Mouse (Mus musculus) granulocyte monocyte progenitor cell, adult 5-6 weeks (primary cell): ENCODE measurements around the gene Atp5c1. TPM values are rescaled to one million over a fixed set of nuclear protein-coding genes. Genes with fewer than 3 reads are reported as not detected.

Experiments used
- ATAC-seq: replicated peaks from 2 replicates; pipeline ENCODE4 v1.8.0; 2016; ENCODE audit warnings: mild to moderate bottlenecking, moderate TSS enrichment, inconsistent platforms; ENCODE audit not compliant: poor library complexity, severe bottlenecking
- total RNA-seq, 2 experiments: library from RNA; stranded (forward) in 1 of 2; stranded (reverse) in 1 of 2; fragments of 200-712, 200-1000 nt in 1 of 2; fragments of >200 nt in 1 of 2; fragmentation: Nextera tagmentation in 1 of 2; gene quantifications; 2 replicates each; pipeline ENCODE4 v1.2.3; 2014 to 2017

The Atp5c1 gene
- total RNA-seq (2014; fragmentation: Nextera tagmentation): 458 and 534 TPM in 2 replicates
- 596 and 622 TPM in 2 replicates for total RNA-seq (2017)

- ATAC-seq: peak; percentile 85
Observed at GRCm38 (mm10) chr2:10080310-10081010, at the start of gene Atp5c1, which contains the start of gene Kin. TSS of gene Atp5c1 (minus strand) at chr2:10080510. TSS of gene Kin (plus strand) at chr2:10080593.

- ATAC-seq: no peak
Observed at GRCm38 (mm10) chr2:10128571-10128970, 48.3 kb upstream of the Atp5c1 start.

DNA sequence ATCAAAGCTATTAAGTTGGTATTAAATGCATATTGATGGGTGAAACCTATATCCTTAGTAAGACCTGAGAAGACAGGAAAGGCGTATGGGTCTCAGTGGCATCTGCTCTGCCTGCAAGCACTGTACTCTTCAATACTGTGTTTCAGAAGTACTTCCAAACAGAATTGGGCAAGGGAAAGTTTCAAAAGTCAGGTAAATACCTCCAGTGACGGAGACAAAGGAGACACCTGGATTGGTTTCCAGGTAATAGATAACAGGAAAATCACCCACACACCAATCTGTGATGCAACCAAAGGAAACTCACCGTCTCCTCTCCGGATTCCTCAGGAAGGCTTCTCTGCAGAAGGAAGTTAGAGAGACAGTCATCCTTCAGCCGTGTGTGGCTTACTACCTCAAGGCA is 47.2 kb upstream of the Atp5c1 start:
- ATAC-seq: no peak

DNA sequence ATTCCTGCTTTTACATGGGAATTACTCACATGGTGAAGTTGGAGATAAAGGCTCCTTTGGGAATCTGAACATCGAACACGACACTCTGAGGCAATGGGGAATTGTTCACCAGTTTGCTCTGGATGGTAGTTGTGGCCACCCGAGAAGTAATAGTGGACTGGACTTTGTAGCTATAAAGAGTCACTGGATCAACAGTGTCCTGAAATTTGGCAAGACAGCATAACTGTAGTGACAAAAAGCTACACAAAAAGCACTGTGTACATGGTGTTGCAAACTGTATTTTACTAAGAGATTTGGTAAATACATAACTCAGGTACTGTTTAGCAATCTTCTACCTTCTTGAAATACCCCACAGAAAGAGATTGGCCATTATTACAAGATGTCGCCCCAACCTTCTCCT is 45.8 kb upstream of the Atp5c1 start:
- no peak for ATAC-seq

DNA sequence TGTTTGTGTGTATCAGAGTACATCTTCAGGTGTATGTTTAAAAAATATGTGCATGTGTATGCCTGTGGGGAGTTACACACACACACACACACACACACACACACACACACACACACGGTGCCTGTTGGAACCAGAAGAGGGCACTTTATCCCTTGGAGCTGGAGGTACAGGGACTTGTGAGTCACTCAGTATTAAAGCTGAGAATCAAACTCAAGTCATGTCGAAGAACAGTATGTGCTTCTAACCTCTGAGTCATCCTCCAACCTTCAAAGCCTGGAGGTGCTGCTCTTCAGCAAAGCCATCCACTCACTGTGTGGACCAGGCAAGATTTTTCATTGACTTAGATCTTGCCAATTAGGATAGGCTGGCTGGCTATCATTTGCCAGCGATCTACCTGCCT is 41.5 kb upstream of the Atp5c1 start:
- no peak for ATAC-seq

DNA sequence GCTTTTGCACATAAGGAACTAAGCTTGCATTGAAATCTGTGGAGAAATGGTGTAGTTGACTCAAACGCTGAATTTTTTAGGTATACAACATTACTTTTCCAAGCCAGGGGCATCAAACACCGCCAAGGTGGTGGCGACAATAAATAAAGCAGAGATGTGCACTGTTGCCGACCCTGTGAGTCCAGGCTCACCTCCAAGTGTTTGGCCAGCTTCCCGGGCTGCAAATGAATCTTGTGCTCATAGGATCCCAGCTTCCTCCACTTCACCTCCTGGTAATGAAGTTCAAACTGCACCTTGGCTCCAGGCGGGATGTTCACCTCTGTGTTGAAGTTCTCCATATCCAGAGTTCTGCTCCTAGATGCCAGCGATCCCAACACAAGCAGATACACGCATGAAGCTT is 39.0 kb upstream of the Atp5c1 start:
- no peak for ATAC-seq

DNA sequence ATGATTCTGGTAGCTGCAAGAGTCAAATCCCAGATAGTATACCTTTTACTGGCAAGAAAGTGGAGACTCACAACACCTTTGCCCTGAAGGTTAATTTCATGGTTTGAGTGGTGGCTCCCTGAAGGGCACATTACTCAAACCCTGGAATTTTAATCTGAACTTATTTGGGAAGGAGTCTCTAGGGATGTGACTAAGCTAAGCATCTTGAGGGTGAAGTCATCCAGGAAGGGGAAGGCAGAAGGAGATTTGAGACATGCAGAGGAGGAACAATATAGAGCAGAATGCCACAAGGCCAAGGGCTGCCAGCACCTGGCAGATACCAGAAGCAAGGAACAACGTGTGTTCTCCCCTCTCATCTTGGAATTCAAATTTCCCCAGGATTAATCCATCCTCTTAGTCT is 38.4 kb upstream of the Atp5c1 start:
- no peak for ATAC-seq

DNA sequence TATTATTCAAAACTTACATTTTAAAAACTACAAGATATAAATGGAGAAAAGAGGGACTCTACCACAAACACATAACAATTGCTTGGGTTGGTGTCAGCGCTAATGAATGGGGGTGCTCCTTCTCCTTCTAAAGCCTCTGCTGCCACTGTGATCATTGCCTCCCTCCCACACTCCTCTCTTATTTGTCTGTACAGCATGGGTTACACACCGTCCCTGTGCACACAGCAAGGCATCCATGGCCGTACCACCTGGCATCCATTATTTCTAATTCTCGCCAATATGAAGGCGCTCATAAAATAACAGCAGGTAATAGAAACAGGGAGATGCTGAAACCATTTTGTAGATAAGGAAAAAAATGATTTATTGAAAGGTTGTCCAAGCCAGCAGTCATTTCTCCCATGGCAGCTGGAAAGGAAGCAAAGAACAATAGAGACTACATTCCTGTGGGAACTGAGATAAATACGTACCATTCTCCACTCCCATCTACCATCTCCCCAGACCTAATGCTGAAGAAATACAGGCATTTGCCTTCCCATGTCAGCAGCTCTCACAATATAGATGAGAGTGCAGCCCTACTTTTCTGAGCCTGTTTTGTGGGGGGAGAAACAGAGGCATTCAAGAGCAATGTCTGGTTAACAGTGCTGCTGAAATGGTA is 28.4 kb upstream of the Atp5c1 start:
- ATAC-seq: no peak

- peak; percentile 86 for ATAC-seq
Observed at GRCm38 (mm10) chr2:10101180-10101579, 20.9 kb upstream of the Atp5c1 start.

DNA sequence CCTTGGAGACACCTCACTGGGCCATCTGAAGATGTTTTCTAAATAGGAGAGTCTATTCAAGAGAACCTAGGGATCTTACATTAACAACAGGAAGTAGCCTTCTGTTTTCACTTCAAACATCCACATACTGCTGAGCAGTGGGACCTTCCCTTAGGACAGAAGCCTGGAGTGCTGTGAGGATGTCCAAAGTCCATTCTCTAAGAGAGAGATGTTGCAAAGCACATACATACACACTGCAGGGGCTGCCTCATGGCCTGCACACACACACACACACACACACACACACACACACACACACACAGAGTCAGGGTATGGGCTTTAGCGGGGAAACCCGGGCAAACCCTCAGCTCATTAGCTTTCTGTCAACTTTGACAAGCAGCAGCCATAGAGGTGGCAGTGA is 20.2 kb upstream of the Atp5c1 start:
- ATAC-seq: no peak

- peak; percentile 67 for ATAC-seq
Observed at GRCm38 (mm10) chr2:10098598-10099215, 18.4 kb upstream of the Atp5c1 start.

DNA sequence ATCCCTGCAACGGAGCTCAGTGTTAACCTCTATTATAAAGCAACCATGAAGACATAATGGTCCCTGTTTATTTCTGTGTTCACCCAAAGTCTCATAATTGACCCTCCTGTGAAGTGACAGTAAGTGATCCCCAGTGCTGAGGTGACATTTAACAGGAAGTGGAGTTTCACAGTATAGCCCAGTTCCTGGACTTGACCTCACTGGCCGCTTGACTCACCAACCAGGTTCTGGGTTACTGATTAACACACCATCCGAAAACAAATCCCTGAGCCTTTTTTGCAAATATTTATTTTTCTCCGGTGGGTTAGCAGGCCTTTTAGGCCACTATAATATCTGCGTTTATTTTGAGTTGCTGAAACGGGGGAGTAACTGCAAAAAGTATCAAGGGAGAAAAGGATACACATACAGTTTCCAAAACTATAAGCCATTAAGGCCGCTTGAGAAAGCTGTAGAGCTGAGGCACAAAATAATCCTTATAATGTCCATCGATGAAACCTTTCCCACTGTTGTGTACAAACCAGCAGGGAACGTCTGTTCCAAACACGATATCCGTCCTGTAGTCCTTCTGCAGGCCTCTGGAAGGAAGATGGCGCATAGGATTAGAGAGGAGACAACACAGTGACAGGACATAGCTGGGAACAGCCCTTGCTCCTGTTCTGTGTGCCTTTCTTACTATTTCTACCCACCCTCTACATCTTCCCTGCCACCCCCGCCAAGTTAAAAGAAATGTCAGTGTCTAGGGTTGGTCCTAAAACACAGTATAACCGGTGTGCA is 14.2 kb upstream of the Atp5c1 start:
- ATAC-seq: no peak

GRCm38 (mm10) chr2:10087256-10087850 is 7.0 kb upstream of the Atp5c1 start:
- no peak for ATAC-seq

DNA sequence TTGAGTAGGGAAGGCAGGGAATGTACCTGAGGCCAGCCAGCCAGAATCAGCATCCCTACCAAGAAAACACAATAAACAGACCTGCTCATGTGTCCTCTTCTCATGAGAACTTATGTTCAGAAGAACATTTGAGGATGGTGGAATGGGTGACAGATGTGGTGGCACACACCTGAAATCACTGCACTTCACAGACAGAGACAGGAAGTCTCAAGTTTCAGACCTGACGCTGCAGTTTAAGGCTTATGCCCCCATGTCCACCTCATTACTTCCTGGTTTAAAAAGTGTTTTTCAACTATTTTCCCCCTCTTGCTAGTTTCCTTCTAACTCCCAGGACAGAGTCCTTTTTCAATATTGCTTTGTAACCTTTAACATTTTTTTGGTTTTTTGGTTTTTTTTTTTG is 2.4 kb upstream of the Atp5c1 start:
- ATAC-seq: no peak

DNA sequence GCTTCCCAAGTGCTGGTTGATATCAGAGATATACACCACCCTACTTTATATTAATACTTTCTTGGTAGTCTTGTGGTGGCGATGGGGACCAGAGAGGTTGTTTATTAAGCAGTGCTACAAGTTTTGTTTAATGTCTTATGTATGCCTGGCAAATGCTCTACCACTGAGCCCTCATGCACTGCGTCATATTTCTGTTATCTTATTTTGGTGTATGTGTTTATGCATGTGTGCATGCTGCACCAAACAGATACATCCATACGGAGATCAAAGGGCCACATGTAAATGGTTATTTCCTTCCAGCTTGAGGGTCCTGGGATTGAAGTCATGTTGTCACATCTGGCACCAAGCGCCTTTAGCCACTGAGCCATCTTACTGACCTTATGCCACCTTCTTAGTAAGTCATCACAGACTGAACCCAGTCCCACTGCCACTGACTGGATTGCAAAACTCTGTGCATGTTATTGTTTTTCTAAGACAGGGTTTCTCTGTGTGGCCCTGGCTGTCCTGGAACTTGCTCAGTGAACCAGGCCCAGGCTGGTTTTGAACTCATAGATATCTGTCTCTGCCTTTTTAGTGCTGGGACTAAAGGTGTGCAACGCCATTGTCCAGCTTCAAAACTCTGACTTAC is 1.3 kb upstream of the Atp5c1 start:
- no peak for ATAC-seq

DNA sequence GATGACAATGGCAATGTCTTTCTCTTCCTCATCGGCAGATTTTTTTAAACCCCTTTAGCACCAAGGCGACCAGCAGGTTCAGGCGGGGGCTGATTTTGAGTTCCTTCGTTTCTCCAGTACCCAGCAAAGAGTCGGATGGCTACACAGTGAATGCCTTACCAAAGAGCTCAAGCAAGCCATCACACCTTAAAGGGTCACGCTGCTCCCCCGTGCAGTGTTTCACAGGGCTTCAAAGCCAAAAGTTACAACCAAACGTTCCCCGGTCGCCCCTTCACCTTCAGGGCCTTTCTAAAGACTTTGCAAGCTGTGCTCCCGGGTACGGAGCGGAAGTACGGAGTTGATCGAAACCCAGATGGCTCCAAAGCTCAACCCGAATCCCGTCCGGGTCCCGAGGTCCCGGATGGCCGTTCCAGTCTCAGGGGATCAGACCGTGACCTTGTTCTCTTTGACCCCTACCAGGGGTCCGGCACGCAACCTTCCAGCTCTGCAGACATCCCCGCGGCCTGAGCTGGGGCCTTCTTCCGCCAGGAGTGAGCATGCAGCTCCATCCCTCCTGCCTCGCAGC is 483 bp downstream of the Atp5c1 start:
- peak; percentile 50 for ATAC-seq

GRCm38 (mm10) chr2:10076675-10077074 is 3.6 kb downstream of the Atp5c1 start:
- ATAC-seq: no peak

DNA sequence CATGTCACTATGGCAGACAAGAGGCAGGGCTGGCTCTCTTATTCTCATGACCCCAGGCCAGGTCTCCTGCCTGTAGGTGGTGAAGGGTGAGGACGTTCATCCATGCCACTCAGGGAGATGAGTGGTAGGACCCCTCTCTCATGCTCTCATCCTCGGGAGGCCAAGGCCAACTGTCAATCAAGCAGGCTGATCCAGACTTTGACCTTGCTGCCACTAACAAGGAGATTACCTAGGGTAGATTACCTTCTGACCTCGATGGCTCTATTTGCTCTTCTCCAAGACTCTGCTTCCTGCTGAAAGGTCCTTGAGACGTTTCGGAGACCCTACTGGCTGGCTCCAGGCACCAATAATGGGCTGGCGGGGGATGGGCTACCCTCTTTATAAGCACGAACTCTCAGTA is 5.8 kb downstream of the Atp5c1 start:
- no peak for ATAC-seq

- ATAC-seq: peak; percentile 20
Observed at GRCm38 (mm10) chr2:10071751-10072150, 8.6 kb downstream of the Atp5c1 start.

DNA sequence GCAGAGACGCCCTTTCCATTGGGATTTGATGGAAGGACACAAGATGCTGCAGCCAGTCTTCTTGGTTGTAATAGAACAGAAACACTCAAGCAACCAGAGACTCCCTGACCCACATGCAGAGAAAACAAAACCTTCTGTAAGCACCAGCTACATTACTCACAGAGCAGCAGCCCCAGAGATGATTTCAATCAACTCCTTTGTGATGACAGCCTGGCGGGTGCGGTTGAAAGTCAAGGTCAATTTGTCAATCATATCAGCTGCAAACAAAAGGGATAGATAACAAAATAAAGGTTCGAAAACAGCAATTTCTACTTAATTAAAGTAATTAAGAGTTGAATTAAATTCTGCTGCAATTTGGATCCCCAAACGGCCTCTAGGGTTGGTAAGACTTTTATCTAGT is 21.5 kb downstream of the Atp5c1 start:
- no peak for ATAC-seq
